7 mouse cellular contexts compared by ENCODE assay signal in the genomic region with DNA sequence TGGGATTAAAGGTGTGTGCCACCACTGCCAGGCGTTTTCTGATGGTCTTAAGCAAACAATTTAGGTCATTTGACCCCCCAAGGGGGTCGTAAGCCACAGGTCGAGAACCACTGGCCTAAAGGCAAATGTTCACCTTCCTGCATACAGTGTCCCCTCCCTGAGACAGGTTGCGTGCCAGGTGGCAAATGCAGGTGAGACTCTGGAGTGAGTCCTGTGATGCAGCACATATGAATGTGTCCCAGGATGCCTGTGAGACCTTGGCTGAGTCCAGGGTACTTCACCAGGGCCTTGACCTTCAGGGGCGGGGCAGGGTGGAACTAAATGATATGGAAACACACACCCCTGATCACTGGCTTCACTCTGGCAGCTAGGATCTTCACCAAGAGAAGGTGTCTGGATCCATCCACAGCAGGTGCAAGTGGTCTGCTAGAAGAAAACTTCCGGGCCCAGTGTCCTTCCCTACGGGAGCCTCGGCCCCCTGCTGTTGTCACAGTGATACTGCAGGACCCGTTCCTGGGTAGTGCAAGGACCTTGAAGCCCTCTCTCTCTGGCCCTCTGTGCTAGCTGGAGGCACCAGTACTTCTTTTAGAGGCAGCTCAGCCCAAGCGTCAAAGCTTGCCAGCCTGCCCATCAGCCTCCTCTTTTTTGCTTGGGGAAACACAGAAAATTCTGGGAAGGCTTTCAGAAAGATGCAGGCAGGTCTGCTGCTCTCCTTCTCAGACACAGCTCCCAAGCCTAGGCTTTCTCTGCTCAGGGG. TPM values are rescaled to one million over a fixed set of nuclear protein-coding genes. Genes with fewer than 3 reads are reported as not detected.
DNase-seq lines count a peak whose midpoint lies in the region; ATAC-seq and TF ChIP-seq lines count a peak whose summit lies in the region.

No protein-coding gene starts in this region.

- no peaks in the 10 kb centered on the region for H3K9me3 ChIP-seq in midbrain, embryonic 11.5 days (ENCODE audit: control insufficient read depth, low read length)
- H3K9me3 ChIP-seq in midbrain, embryonic 16.5 days (replicated peaks; ENCODE audit: control insufficient read depth, low read length, poor library complexity, severe bottlenecking) = no peaks in the 10 kb centered on the region
- no peaks in the 10 kb centered on the region for H3K9me3 ChIP-seq in liver, postnatal 0 days (ENCODE audit: low read length)

- TF ChIP-seq CTCF in liver, postnatal 0 days (IDR thresholded peaks at IDR 0.05; ENCODE audit: low read depth) = peak; percentile 84

- peaks cover 9% of the 10 kb centered on the region for H3K4me1 ChIP-seq in midbrain, embryonic 11.5 days (ENCODE audit: control insufficient read depth, insufficient read depth, low read length)
- H3K4me1 ChIP-seq in midbrain, embryonic 16.5 days (ENCODE audit: control insufficient read depth, insufficient read depth, low read length) = peaks cover 14% of the 10 kb centered on the region
- H3K4me1 ChIP-seq in liver, postnatal 0 days (ENCODE audit: insufficient read depth) = peaks cover 79% of the 10 kb centered on the region

- DNase-seq in midbrain, embryonic 11.5 days (ENCODE audit: low spot score, missing footprints) = peak; percentile 87
- peak; percentile 50 for DNase-seq in T-cell, adult 2 months (ENCODE audit: low spot score)
- peak; percentile 68 to 73 for DNase-seq in cerebellum, postnatal 25 days
- DNase-seq in heart, postnatal 36 days = peak; percentile 65 to 68
- peak; percentile 71 for DNase-seq in liver, postnatal 0 days
- DNase-seq in spleen, postnatal 4 days (ENCODE audit: low spot score in 2 of 2) = peak; percentile 62 to 80

- WGBS in midbrain, embryonic 11.5 days = 45% methylated on average over 10 of the region's 10 CpGs
- WGBS in midbrain, embryonic 16.5 days = 50% methylated on average over 10 of the region's 10 CpGs
- 43% methylated on average over 10 of the region's 10 CpGs for WGBS in liver, postnatal 0 days (ENCODE audit: insufficient replicate concordance)

- no peak overlapping the region for H3K9ac ChIP-seq in midbrain, embryonic 11.5 days (ENCODE audit: low read length)
- no peak overlapping the region for H3K9ac ChIP-seq in midbrain, embryonic 16.5 days (ENCODE audit: low read depth, low read length)
- H3K9ac ChIP-seq in liver, postnatal 0 days (replicated peaks) = peak overlapping the region; percentile 38

- no peak overlapping the region for H3K4me3 ChIP-seq in midbrain, embryonic 11.5 days (ENCODE audit: low read depth, low read length)
- no peak overlapping the region for H3K4me3 ChIP-seq in midbrain, embryonic 16.5 days (ENCODE audit: low read depth, low read length)
- no peak overlapping the region for H3K4me3 ChIP-seq in liver, postnatal 0 days (ENCODE audit: low read depth, low read length)

- no peak overlapping the region for H3K27ac ChIP-seq in midbrain, embryonic 11.5 days (ENCODE audit: low read depth, low read length)
- H3K27ac ChIP-seq in midbrain, embryonic 16.5 days (ENCODE audit: low read length) = no peak overlapping the region
- H3K27ac ChIP-seq in liver, postnatal 0 days (ENCODE audit: low read depth) = no peak overlapping the region

- H3K36me3 ChIP-seq in midbrain, embryonic 11.5 days (ENCODE audit: control insufficient read depth, insufficient read depth, low read length) = no peaks in the 10 kb centered on the region
- no peaks in the 10 kb centered on the region for H3K36me3 ChIP-seq in midbrain, embryonic 16.5 days (ENCODE audit: control insufficient read depth, insufficient read depth, low read length)
- no peaks in the 10 kb centered on the region; the same call in none of the 2 replicates for H3K36me3 ChIP-seq in liver, postnatal 0 days (replicated peaks; ENCODE audit: insufficient read depth, low read length)

- H3K4me2 ChIP-seq in midbrain, embryonic 11.5 days = no peak overlapping the region
- no peak overlapping the region for H3K4me2 ChIP-seq in midbrain, embryonic 16.5 days (ENCODE audit: low read length)
- no peak overlapping the region for H3K4me2 ChIP-seq in liver, postnatal 0 days (ENCODE audit: low read depth, low read length)

- intact Hi-C loops in heart, postnatal 36 days (cut with DNase I) = loop anchor here (1.0 kb wide), 2 partner anchors 15 to 31 kb away; no protein-coding TSS in a partner anchor

- no peaks in the 10 kb centered on the region for H3K27me3 ChIP-seq in midbrain, embryonic 11.5 days (ENCODE audit: control insufficient read depth, insufficient read depth, low read length)
- H3K27me3 ChIP-seq in midbrain, embryonic 16.5 days (ENCODE audit: control insufficient read depth, insufficient read depth, low read depth, low read length) = no peaks in the 10 kb centered on the region
- H3K27me3 ChIP-seq in liver, postnatal 0 days (ENCODE audit: insufficient read depth, low read length) = no peaks in the 10 kb centered on the region

- no peak for TF ChIP-seq EP300 in liver, postnatal 0 days (IDR thresholded peaks at IDR 0.05; ENCODE audit: low read depth)

- ATAC-seq in midbrain, embryonic 11.5 days (ENCODE audit: low FRiP score) = no peak
- no peak for ATAC-seq in midbrain, embryonic 16.5 days
- ATAC-seq in liver, postnatal 0 days = no peak

RNA-seq across cellular contexts. Expression of gene Gm9821, which starts 13.4 kb away (rescaled TPM):
- polyA plus RNA-seq in midbrain, embryonic 11.5 days (2014; fragmentation: Nextera tagmentation; extraction: Ambion mirVana) = 0.25 TPM in 1 of 2 replicates, not detected in the other
- polyA plus RNA-seq in midbrain, embryonic 16.5 days (2015; fragmentation: Nextera tagmentation; extraction: Ambion mirVana) = 0.11 TPM in 1 of 2 replicates, not detected in the other
- not detected for total RNA-seq in heart, postnatal 36 days (2021)
- polyA plus RNA-seq in liver, postnatal 0 days (2015; fragmentation: Nextera tagmentation; extraction: Ambion mirVana) = 0.13 and 0.20 TPM in 2 replicates

RNA-seq across cellular contexts. Expression of gene Dgkz, which starts 16.8 kb away (rescaled TPM):
- 19.2 and 23.7 TPM in 2 replicates for polyA plus RNA-seq in midbrain, embryonic 11.5 days (2014; fragmentation: Nextera tagmentation; extraction: Ambion mirVana)
- 28.3 and 33.3 TPM in 2 replicates for polyA plus RNA-seq in midbrain, embryonic 16.5 days (2015; fragmentation: Nextera tagmentation; extraction: Ambion mirVana)
- 10 to 100 TPM; 48.4 to 51.2 TPM for total RNA-seq in heart, postnatal 36 days (2021)
- polyA plus RNA-seq in liver, postnatal 0 days (2015; fragmentation: Nextera tagmentation; extraction: Ambion mirVana) = 13.9 and 15.9 TPM in 2 replicates

RNA-seq across cellular contexts. Expression of gene Mdk, which starts 26.8 kb away (rescaled TPM):
- 926 and 968 TPM in 2 replicates for polyA plus RNA-seq in midbrain, embryonic 11.5 days (2014; fragmentation: Nextera tagmentation; extraction: Ambion mirVana)
- polyA plus RNA-seq in midbrain, embryonic 16.5 days (2015; fragmentation: Nextera tagmentation; extraction: Ambion mirVana) = 98.8 and 113 TPM in 2 replicates
- 1 to 10 TPM; 2.4 to 3.9 TPM for total RNA-seq in heart, postnatal 36 days (2021)
- 5.0 and 6.8 TPM in 2 replicates for polyA plus RNA-seq in liver, postnatal 0 days (2015; fragmentation: Nextera tagmentation; extraction: Ambion mirVana)

RNA-seq across cellular contexts. Expression of gene Chrm4, which starts 31.8 kb away (rescaled TPM):
- 0.26 and 0.37 TPM in 2 replicates for polyA plus RNA-seq in midbrain, embryonic 11.5 days (2014; fragmentation: Nextera tagmentation; extraction: Ambion mirVana)
- 0.33 and 0.34 TPM in 2 replicates for polyA plus RNA-seq in midbrain, embryonic 16.5 days (2015; fragmentation: Nextera tagmentation; extraction: Ambion mirVana)
- not detected for total RNA-seq in heart, postnatal 36 days (2021)
- not detected in 2 replicates for polyA plus RNA-seq in liver, postnatal 0 days (2015; fragmentation: Nextera tagmentation; extraction: Ambion mirVana)

Comparison
In these comparisons a context has a peak if more than half of its experiments do, and no peak if none do; other contexts are left out.
1. RNA of gene Mdk, which starts 26.8 kb away (polyA plus RNA-seq): 926 to 968 TPM in midbrain, embryonic 11.5 days and 98.8 to 113 TPM in midbrain, embryonic 16.5 days; 5.0 to 6.8 TPM in liver, postnatal 0 days; every median in the first group is over 10 times any median in the second.
2. Peak in every context shown above with its lines, with median percentiles within 50 percentile points of each other: DNase-seq.